Mouse (Mus musculus): ENCODE data around the gene Rybp. TPM values are rescaled to one million over a fixed set of nuclear protein-coding genes. Genes with fewer than 3 reads are reported as not detected.
A peak's percentile ranks its signal among the peaks of the same experiment; 100 is the strongest.

The Rybp gene
- polyA plus RNA-seq, 1 experiment from 2014 or later: 17.8 TPM

GRCm38 (mm10) chr6:100285985-100286572 lies 1.2 kb downstream of the Rybp start:
- no peak for ATAC-seq
- H3K27ac ChIP-seq: peak overlapping the region; percentile 94; the same call in 1 of the 2 replicates
- H3K9me3 ChIP-seq: no peaks in the 10 kb centered on the region
- peak overlapping the region; percentile 82 for H3K4me3 ChIP-seq (replicated peaks)
- H3K4me2 ChIP-seq (replicated peaks): peak overlapping the region; percentile 65
- H3K36me3 ChIP-seq: no peaks in the 10 kb centered on the region
- no peaks in the 10 kb centered on the region for H3K27me3 ChIP-seq (replicated peaks)
- peak overlapping the region; percentile 89 for H3K9ac ChIP-seq
- WGBS: 1% methylated on average over 18 of the region's 18 CpGs
- peaks cover 13% of the 10 kb centered on the region for H3K4me1 ChIP-seq (replicated peaks)

- Histone ChIP-seq H3K9me3 (no peaks in the 10 kb centered on the region), H3K4me3 (replicated peaks) (no peak overlapping the region), H3K4me2 (replicated peaks) (no peak overlapping the region), H3K27me3 (replicated peaks) (no peaks in the 10 kb centered on the region), H3K9ac (no peak overlapping the region), H3K36me3 (no peaks in the 10 kb centered on the region), H3K27ac (no peak overlapping the region), H3K4me1 (replicated peaks) (0 out of 2 replicates have a peak, but pooled peaks cover 2% of the 10 kb centered on the region)
- 77% methylated on average over 1 of the region's 1 CpGs for WGBS
- ATAC-seq: no peak
These were observed 8.4 kb downstream of the Rybp start for GRCm38 (mm10) chr6:100278841-100279240.

GRCm38 (mm10) chr6:100276344-100276743 lies 10.9 kb downstream of the Rybp start:
- Histone ChIP-seq H3K4me3 (replicated peaks) (no peak overlapping the region), H3K9me3 (no peaks in the 10 kb centered on the region), H3K4me2 (replicated peaks) (no peak overlapping the region), H3K27ac (no peak overlapping the region), H3K36me3 (no peaks in the 10 kb centered on the region), H3K4me1 (replicated peaks) (0 out of 2 replicates have a peak, but pooled peaks cover 4% of the 10 kb centered on the region), H3K9ac (no peak overlapping the region), H3K27me3 (replicated peaks) (no peaks in the 10 kb centered on the region)
- ATAC-seq: no peak
- WGBS: 81% methylated on average over 3 of the region's 3 CpGs

- no peaks in the 10 kb centered on the region for H3K9me3 ChIP-seq
- H3K4me2 ChIP-seq (replicated peaks): no peak overlapping the region
- 0 out of 2 replicates have a peak, but pooled peaks cover 6% of the 10 kb centered on the region for H3K4me1 ChIP-seq (replicated peaks)
- H3K9ac ChIP-seq: no peak overlapping the region
- ATAC-seq: no peak
- H3K27ac ChIP-seq: no peak overlapping the region
- no peaks in the 10 kb centered on the region for H3K27me3 ChIP-seq (replicated peaks)
- H3K4me3 ChIP-seq (replicated peaks): no peak overlapping the region
- H3K36me3 ChIP-seq: no peaks in the 10 kb centered on the region
These were observed 11.6 kb downstream of the Rybp start for GRCm38 (mm10) chr6:100275643-100276042.

- Histone ChIP-seq H3K27me3 (replicated peaks) (no peaks in the 10 kb centered on the region), H3K4me3 (replicated peaks) (no peak overlapping the region), H3K9ac (no peak overlapping the region), H3K36me3 (no peaks in the 10 kb centered on the region), H3K27ac (no peak overlapping the region), H3K9me3 (no peaks in the 10 kb centered on the region), H3K4me1 (replicated peaks) (0 out of 2 replicates have a peak, but pooled peaks cover 8% of the 10 kb centered on the region), H3K4me2 (replicated peaks) (no peak overlapping the region)
- no peak for ATAC-seq
- 55% methylated on average over 1 of the region's 1 CpGs for WGBS
These were observed 13.7 kb downstream of the Rybp start for GRCm38 (mm10) chr6:100273556-100273955.

- Histone ChIP-seq H3K4me1 (replicated peaks) (0 out of 2 replicates have a peak, but pooled peaks cover 8% of the 10 kb centered on the region), H3K4me3 (replicated peaks) (no peak overlapping the region), H3K9ac (no peak overlapping the region), H3K36me3 (no peaks in the 10 kb centered on the region), H3K9me3 (no peaks in the 10 kb centered on the region), H3K4me2 (replicated peaks) (no peak overlapping the region), H3K27ac (no peak overlapping the region), H3K27me3 (replicated peaks) (no peaks in the 10 kb centered on the region)
- ATAC-seq: no peak
- 73% methylated on average over 3 of the region's 3 CpGs for WGBS
These were observed 15.3 kb downstream of the Rybp start for GRCm38 (mm10) chr6:100271992-100272391.

- Histone ChIP-seq H3K9me3 (no peaks in the 10 kb centered on the region), H3K27ac (no peak overlapping the region), H3K27me3 (replicated peaks) (no peaks in the 10 kb centered on the region), H3K36me3 (no peaks in the 10 kb centered on the region), H3K9ac (no peak overlapping the region), H3K4me1 (replicated peaks) (0 out of 2 replicates have a peak, but pooled peaks cover 8% of the 10 kb centered on the region), H3K4me3 (replicated peaks) (no peak overlapping the region), H3K4me2 (replicated peaks) (no peak overlapping the region)
- 72% methylated on average over 2 of the region's 2 CpGs for WGBS
- ATAC-seq: no peak
These were observed 16.5 kb downstream of the Rybp start for GRCm38 (mm10) chr6:100270765-100271164.

GRCm38 (mm10) chr6:100259607-100260006 lies 27.7 kb downstream of the Rybp start:
- no peaks in the 10 kb centered on the region for H3K36me3 ChIP-seq
- H3K27me3 ChIP-seq (replicated peaks): no peaks in the 10 kb centered on the region
- H3K4me2 ChIP-seq (replicated peaks): no peak overlapping the region
- no peaks in the 10 kb centered on the region for H3K9me3 ChIP-seq
- no peak overlapping the region for H3K4me3 ChIP-seq (replicated peaks)
- WGBS: 91% methylated on average over 1 of the region's 1 CpGs
- no peak overlapping the region for H3K9ac ChIP-seq
- ATAC-seq: no peak
- H3K27ac ChIP-seq: no peak overlapping the region
- H3K4me1 ChIP-seq (replicated peaks): peaks cover 7% of the 10 kb centered on the region; the same call in 1 of the 2 replicates

GRCm38 (mm10) chr6:100258278-100258677 lies 29.0 kb downstream of the Rybp start:
- Histone ChIP-seq H3K4me1 (replicated peaks) (peaks cover 7% of the 10 kb centered on the region; the same call in 1 of the 2 replicates), H3K27me3 (replicated peaks) (no peaks in the 10 kb centered on the region), H3K9me3 (no peaks in the 10 kb centered on the region), H3K27ac (no peak overlapping the region), H3K9ac (no peak overlapping the region), H3K4me3 (replicated peaks) (no peak overlapping the region), H3K36me3 (no peaks in the 10 kb centered on the region), H3K4me2 (replicated peaks) (no peak overlapping the region)
- no peak for ATAC-seq

GRCm38 (mm10) chr6:100255411-100255810 lies 31.9 kb downstream of the Rybp start:
- Histone ChIP-seq H3K4me1 (replicated peaks) (peaks cover 7% of the 10 kb centered on the region; the same call in 1 of the 2 replicates), H3K36me3 (no peaks in the 10 kb centered on the region), H3K27me3 (replicated peaks) (no peaks in the 10 kb centered on the region), H3K4me2 (replicated peaks) (no peak overlapping the region), H3K27ac (no peak overlapping the region), H3K9me3 (no peaks in the 10 kb centered on the region), H3K4me3 (replicated peaks) (no peak overlapping the region), H3K9ac (no peak overlapping the region)
- 47% methylated on average over 1 of the region's 1 CpGs for WGBS
- ATAC-seq: no peak

GRCm38 (mm10) chr6:100254671-100255070 lies 32.6 kb downstream of the Rybp start:
- H3K4me3 ChIP-seq (replicated peaks): no peak overlapping the region
- peaks cover 7% of the 10 kb centered on the region; the same call in 1 of the 2 replicates for H3K4me1 ChIP-seq (replicated peaks)
- no peak overlapping the region for H3K4me2 ChIP-seq (replicated peaks)
- H3K36me3 ChIP-seq: no peaks in the 10 kb centered on the region
- 80% methylated on average over 1 of the region's 1 CpGs for WGBS
- no peak for ATAC-seq
- no peak overlapping the region for H3K9ac ChIP-seq
- no peaks in the 10 kb centered on the region for H3K9me3 ChIP-seq
- H3K27me3 ChIP-seq (replicated peaks): no peaks in the 10 kb centered on the region
- no peak overlapping the region for H3K27ac ChIP-seq

GRCm38 (mm10) chr6:100244474-100244873 lies 42.8 kb downstream of the Rybp start:
- H3K27me3 ChIP-seq (replicated peaks): no peaks in the 10 kb centered on the region
- H3K36me3 ChIP-seq: no peaks in the 10 kb centered on the region
- 0 out of 2 replicates have a peak, but pooled peaks cover 4% of the 10 kb centered on the region for H3K4me1 ChIP-seq (replicated peaks)
- H3K4me2 ChIP-seq (replicated peaks): no peak overlapping the region
- H3K4me3 ChIP-seq (replicated peaks): no peak overlapping the region
- H3K27ac ChIP-seq: no peak overlapping the region
- H3K9me3 ChIP-seq: no peaks in the 10 kb centered on the region
- WGBS: 64% methylated on average over 3 of the region's 3 CpGs
- no peak overlapping the region for H3K9ac ChIP-seq
- no peak for ATAC-seq

- Histone ChIP-seq H3K4me2 (replicated peaks) (no peak overlapping the region), H3K9ac (no peak overlapping the region), H3K36me3 (no peaks in the 10 kb centered on the region), H3K4me1 (replicated peaks) (peaks cover 4% of the 10 kb centered on the region; the same call in 1 of the 2 replicates), H3K4me3 (replicated peaks) (no peak overlapping the region), H3K27ac (no peak overlapping the region), H3K9me3 (no peaks in the 10 kb centered on the region), H3K27me3 (replicated peaks) (no peaks in the 10 kb centered on the region)
- no peak for ATAC-seq
These were observed 52.2 kb downstream of the Rybp start for GRCm38 (mm10) chr6:100235036-100235435.

Measured in intestine, embryonic 15.5 days (tissue).